Mouse (Mus musculus): ENCODE results near the gene Nckap1.
"Not testable (repeated sequence)": the region's sequence is repeated elsewhere in the genome, so short reads cannot be mapped to it uniquely, and the experiment has no call there.

Gene Nckap1

GRCm38 (mm10) chr2:80559655-80560054 is 21.5 kb downstream of the Nckap1 start:
- no peak for DNase-seq

DNA sequence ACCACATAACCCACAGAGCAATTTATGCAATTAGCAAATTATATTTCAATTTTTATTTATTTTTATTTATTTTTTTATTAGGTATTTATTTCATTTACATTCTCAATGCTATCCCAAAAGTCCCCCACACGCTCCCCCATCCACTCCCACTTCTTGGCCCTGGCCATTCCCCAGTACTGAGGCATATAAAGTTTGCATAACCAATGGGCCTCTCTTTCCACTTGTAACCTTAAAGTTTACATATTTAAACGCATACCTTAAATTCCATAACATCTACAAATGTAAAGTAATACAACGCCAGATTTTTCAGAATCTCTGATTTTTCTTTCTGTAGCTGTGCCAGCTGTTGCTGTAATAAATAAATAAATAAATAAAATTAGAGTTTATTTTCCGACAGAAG is 26.7 kb downstream of the Nckap1 start:
- DNase-seq = no peak

DNA sequence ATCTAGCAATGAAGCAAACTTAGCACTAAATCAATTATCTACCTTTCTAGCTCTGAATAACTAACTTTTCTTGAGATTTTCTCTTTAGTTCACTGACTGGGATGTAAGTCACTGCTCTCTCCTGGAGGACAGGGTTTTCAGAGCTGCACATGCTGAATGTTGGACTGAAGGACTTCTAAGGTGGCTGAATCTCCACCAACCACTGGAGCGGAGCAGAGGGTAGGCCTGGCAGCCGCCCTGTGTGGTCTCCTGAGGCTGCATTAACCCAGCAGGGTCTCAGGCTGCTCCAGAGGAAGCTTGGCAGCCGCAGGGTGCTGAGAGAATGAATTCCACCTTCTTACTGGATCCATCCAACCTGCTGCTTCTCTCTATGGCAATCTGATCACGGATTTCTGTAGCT is 31.5 kb downstream of the Nckap1 start:
- no peak for DNase-seq

GRCm38 (mm10) chr2:80547901-80548300 is 33.3 kb downstream of the Nckap1 start:
- no peak for DNase-seq

DNA sequence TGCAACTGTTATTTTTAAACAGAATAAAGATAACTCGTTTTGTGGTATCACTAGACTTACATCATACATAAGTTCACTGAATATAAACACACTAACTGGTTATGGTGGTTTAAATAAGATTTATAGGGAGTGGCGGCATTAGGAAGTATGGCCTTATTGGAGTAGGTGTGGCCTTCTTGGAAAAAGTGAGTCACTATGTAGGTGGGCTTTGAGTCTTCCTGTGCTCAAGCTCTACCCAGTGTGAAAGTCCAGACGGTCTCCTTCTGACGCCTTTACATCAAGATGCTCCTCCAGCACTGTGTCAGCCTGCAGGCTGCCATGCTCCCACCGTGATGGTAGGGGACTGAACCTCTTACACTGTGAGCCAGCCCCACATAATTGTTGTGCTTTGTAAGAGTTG is 38.4 kb downstream of the Nckap1 start:
- DNase-seq = no peak

DNA sequence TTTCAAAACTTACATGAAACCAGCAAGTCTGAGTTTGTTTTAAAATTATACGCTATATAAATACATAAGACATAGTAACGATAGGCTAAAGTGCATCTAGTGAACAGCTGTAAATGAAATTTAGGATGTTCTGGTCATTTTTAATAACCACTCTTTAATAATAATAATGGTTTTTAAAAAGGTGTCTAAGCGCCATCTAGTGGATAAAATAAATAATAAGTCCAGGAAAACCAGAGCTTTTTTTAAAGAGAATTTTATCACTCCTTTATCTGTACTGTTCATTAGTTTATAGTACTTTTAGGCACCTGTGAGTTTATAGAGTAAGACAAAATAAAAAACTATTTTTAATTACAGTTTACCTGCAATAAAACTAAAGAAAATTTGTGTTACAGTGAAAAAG is 44.0 kb downstream of the Nckap1 start:
- no peak for DNase-seq

- DNase-seq = no peak
Observed at GRCm38 (mm10) chr2:80536608-80537007, 44.6 kb downstream of the Nckap1 start.

- no peak for DNase-seq
Observed at GRCm38 (mm10) chr2:80524275-80524674, 56.9 kb downstream of the Nckap1 start.

- no peak for DNase-seq
Observed at GRCm38 (mm10) chr2:80506051-80506802, 75.0 kb downstream of the Nckap1 start.

DNA sequence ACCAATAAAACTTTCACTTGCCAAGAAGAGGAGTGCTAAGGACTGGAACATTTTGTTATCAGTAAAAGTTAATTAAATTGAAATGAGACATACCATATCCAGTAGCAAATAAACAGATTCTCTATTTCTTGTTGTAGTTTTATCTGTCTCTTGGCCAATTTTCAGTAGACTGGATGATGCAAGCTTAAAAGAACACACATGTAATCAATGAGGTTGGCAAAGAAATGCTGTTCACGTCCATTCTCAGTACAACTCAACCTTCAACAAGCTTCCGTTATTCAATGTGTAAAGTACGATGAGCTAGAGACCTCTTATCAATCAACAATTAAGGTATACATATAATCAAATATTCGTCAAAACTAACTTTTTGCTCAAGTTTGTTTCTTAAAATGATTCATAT is 79.0 kb downstream of the Nckap1 start:
- no peak for DNase-seq

- DNase-seq = not testable (repeated sequence)
Observed at GRCm38 (mm10) chr2:80495304-80495703, 85.9 kb downstream of the Nckap1 start.

DNA sequence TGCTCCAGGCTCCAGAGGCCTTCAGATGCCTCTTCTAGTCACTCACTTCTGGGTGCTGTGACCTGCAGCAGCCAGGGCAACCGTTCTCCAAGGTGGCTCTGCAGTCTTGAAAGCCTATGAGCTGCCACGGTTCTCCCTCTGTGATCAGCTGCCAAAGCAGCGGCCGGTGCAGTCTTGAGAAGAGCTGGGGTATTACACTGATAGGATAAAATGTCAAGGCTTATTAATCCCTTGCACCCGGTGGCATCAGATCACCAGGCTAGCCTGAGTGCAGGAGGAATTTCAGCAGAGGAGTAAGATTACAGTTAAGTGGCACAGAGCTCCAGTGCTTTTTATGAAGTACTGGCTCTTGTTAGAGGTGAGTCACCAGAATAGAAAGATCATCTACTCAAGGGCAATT is 94.3 kb downstream of the Nckap1 start:
- no peak for DNase-seq

- DNase-seq = no peak
Observed at GRCm38 (mm10) chr2:80484951-80485350, 96.2 kb downstream of the Nckap1 start.

- DNase-seq = peak; percentile 14 to 36
Observed at GRCm38 (mm10) chr2:80475831-80476230, 105.3 kb downstream of the Nckap1 start.

- DNase-seq = no peak
Observed at GRCm38 (mm10) chr2:80474247-80474796, 106.9 kb downstream of the Nckap1 start.

DNA sequence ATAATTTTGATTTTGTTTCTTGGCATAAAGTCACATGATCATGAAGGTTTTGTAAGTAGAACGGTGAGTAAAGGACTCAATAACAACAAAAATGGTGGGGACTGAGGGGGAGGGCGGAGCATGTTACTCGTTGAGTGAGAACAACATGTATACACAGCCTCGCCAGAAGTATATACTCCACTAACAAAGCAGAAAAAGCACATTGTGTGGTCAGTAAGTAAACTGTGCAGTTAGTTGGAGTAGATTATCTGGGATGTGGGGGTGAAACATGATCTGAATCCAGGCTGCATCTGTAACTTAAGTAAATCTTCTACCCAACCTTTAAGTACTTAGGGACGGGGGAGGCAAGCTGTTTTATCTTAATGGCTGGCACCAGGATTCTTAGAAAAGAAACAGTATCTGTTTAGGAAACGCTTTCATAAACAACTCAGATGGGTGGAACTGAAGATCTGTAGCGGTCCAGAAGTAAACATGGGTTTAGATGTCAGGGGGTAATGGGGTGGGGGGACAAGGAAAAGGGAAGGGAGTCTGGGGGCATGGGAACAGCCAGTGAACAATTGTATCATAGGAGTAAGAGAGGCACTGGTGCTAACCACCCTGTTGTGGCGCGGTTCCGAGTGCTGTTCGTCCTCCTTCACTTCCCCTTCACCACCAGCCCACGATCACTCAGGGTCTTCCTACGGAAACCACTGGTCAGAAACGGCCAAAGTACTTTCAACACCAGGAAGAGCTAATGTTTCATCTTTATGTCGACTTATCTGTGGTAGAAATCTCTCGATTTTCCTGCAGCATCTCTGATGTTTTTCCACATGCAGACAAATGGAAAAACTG is 115.0 kb downstream of the Nckap1 start:
- DNase-seq = no peak

DNA sequence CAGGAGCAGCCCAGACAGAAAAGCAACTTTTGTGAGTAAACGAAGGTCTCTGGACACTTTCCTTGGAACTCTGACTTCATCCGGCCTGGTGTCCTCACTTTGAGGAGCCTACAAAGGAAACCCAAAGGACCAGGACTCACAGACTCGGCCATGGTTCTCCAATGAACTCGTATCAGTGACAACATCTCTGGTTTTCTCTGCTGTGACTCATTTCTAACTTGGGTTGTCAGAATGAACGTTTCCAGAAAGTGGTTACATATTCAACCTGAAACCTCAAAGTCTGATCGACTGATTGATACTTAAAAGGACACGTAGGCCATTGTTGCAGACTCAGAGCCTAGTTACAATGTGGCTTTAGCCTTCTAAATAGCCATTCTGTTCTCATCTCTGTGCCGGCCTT is 119.4 kb downstream of the Nckap1 start:
- DNase-seq = no peak

All from kidney, postnatal 25 days (tissue).